Mouse (Mus musculus) right cerebral cortex, adult 2 months (tissue): ENCODE measurements around the gene Trim56.

ENCODE experiments used
- DNase-seq, 2 experiments: peaks; one replicate each; pipeline ENCODE4 v3.0.0; 2021 to 2022; ENCODE audit warnings: low spot score in 2 of 2

The Trim56 gene

GRCm38 (mm10) chr5:137076191-137076930 is 39.6 kb downstream of the Trim56 start:
- DNase-seq: no peak

- DNase-seq: no peak
These were observed 40.3 kb downstream of the Trim56 start for GRCm38 (mm10) chr5:137075726-137076125.

GRCm38 (mm10) chr5:137074191-137074651 is 41.8 kb downstream of the Trim56 start:
- peak; percentile 30 to 40 for DNase-seq

- DNase-seq: no peak
These were observed 42.9 kb downstream of the Trim56 start for GRCm38 (mm10) chr5:137073141-137073540.

GRCm38 (mm10) chr5:137072079-137072960 is 43.7 kb downstream of the Trim56 start, which contains the start of gene Serpine1:
TSS of gene Serpine1 (minus strand) at chr5:137072268.
- DNase-seq: peak; percentile 60 to 64

GRCm38 (mm10) chr5:137070881-137071605 is 45.0 kb downstream of the Trim56 start:
- no peak for DNase-seq

GRCm38 (mm10) chr5:137068711-137069110 is 47.3 kb downstream of the Trim56 start:
- no peak for DNase-seq

GRCm38 (mm10) chr5:137065923-137066322 is 50.1 kb downstream of the Trim56 start:
- no peak for DNase-seq

- no peak for DNase-seq
These were observed 50.6 kb downstream of the Trim56 start for GRCm38 (mm10) chr5:137065454-137065853.

GRCm38 (mm10) chr5:137062601-137063000 is 53.4 kb downstream of the Trim56 start:
- no peak for DNase-seq

GRCm38 (mm10) chr5:137061809-137062481 is 54.1 kb downstream of the Trim56 start:
- peak in 1 of 2 experiments; percentile 52 for DNase-seq
